Mouse (Mus musculus): Measurements from ENCODE around the gene Car7. TPM values are rescaled to one million over a fixed set of nuclear protein-coding genes. Genes with fewer than 3 reads are reported as not detected.
"Not testable (repeated sequence)": the region's sequence is repeated elsewhere in the genome, so short reads cannot be mapped to it uniquely, and the experiment has no call there.

Car7 gene
- polyA plus RNA-seq, 1 experiment from 2014 or later = 0.90 TPM

DNA sequence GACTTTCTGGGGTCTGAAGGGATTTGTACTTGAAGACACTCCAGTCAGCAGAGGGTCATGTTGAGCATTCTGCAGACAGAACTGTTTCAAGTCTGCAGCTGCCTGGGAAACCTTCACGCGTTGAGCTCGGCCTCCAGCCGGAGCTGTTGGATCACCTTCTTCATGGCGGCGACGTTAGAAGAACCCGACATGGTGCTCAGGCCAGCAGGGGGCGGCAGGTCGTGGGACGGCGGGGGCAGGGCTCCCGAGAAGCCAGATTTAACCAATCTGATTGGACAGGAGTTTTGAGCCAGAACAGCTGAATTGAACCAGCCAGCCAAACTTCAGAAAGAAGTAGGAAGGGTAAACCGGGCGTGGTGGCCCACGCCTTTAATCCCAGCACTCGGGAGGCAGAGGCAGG, 43.1 kb downstream of the Car7 start:
- not testable (repeated sequence) for H3K4me3 ChIP-seq
- WGBS = 78% methylated on average over 17 of the region's 17 CpGs

DNA sequence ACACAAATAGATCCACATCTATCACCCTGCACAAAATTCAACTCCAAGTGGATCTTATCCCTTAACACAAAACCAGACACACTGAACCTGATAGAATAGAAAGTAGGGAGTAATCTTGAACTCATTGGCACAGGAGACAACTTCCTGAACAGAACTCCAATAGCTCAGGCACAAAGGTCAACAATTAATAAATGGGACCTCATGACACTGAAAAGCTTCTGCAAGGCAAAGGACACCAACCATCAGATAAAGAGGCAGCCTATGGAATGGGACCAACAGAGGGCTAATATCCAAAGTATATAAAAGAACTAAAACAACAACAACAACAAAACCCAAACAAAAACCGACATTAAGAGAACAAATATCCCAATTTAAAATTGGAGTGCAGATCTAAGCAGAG, 50.0 kb downstream of the Car7 start:
- H3K27ac ChIP-seq = no peak overlapping the region
- no peaks in the 10 kb centered on the region for H3K4me1 ChIP-seq (replicated peaks)
- DNase-seq (ENCODE audit: low spot score) = no peak
- no peaks in the 10 kb centered on the region for H3K36me3 ChIP-seq
- H3K4me3 ChIP-seq = no peak overlapping the region
- no peaks in the 10 kb centered on the region for H3K27me3 ChIP-seq (ENCODE audit: insufficient read depth, poor library complexity, severe bottlenecking)
- peaks cover 8% of the 10 kb centered on the region; the same call in 1 of the 2 replicates for H3K9me3 ChIP-seq
- 64% methylated on average over 1 of the region's 1 CpGs for WGBS

More for the DNA sequence above, 43.1 kb downstream of the Car7 start:
- not testable (repeated sequence) for H3K27me3 ChIP-seq (ENCODE audit: insufficient read depth, poor library complexity, severe bottlenecking); H3K36me3 ChIP-seq; H3K4me1 ChIP-seq (replicated peaks); H3K27ac ChIP-seq; DNase-seq (ENCODE audit: low spot score); H3K9me3 ChIP-seq

GRCm38 (mm10) chr8:104590284-104590683, 55.8 kb downstream of the Car7 start:
- peaks cover 17% of the 10 kb centered on the region for H3K4me1 ChIP-seq (replicated peaks)

GRCm38 (mm10) chr8:104591133-104591834, 56.8 kb downstream of the Car7 start, which contains the start of gene Pdp2:
Pdp2 (plus strand) TSS chr8:104591451.
- Histone ChIP-seq H3K27ac (peak within 1 kb of the TSS; percentile 93), H3K27me3 (ENCODE audit: insufficient read depth, poor library complexity, severe bottlenecking) (no peaks in the 10 kb centered on the region), H3K4me3 (peak within 1 kb of the TSS; percentile 84), H3K36me3 (peaks cover 30% of the 10 kb centered on the region), H3K9me3 (no peaks in the 10 kb centered on the region), H3K4me1 (replicated peaks) (peaks cover 17% of the 10 kb centered on the region)
- WGBS = under 1% methylated on average over 44 of the region's 44 CpGs
- DNase-seq (ENCODE audit: low spot score) = peak; percentile 90

More at GRCm38 (mm10) chr8:104590284-104590683, 55.8 kb downstream of the Car7 start:
- no peak overlapping the region for H3K27ac ChIP-seq
- peaks cover 20% of the 10 kb centered on the region for H3K36me3 ChIP-seq
- DNase-seq (ENCODE audit: low spot score) = no peak
- no peaks in the 10 kb centered on the region for H3K9me3 ChIP-seq
- WGBS = 91% methylated on average over 3 of the region's 3 CpGs
- H3K4me3 ChIP-seq = no peak overlapping the region
- H3K27me3 ChIP-seq (ENCODE audit: insufficient read depth, poor library complexity, severe bottlenecking) = no peaks in the 10 kb centered on the region

- H3K4me3 ChIP-seq = peak overlapping the region; percentile 84
- H3K36me3 ChIP-seq = peaks cover 36% of the 10 kb centered on the region
- H3K27me3 ChIP-seq (ENCODE audit: insufficient read depth, poor library complexity, severe bottlenecking) = no peaks in the 10 kb centered on the region
- 6% methylated on average over 9 of the region's 9 CpGs for WGBS
- peak overlapping the region; percentile 93 for H3K27ac ChIP-seq
- DNase-seq (ENCODE audit: low spot score) = no peak
- H3K9me3 ChIP-seq = no peaks in the 10 kb centered on the region
- peaks cover 17% of the 10 kb centered on the region for H3K4me1 ChIP-seq (replicated peaks)
These were observed 57.4 kb downstream of the Car7 start for GRCm38 (mm10) chr8:104591856-104592255.

- H3K27ac ChIP-seq = no peak overlapping the region
- 80% methylated on average over 6 of the region's 6 CpGs for WGBS
- H3K27me3 ChIP-seq (ENCODE audit: insufficient read depth, poor library complexity, severe bottlenecking) = no peaks in the 10 kb centered on the region
- H3K36me3 ChIP-seq = peaks cover 41% of the 10 kb centered on the region
- peak overlapping the region; percentile 84 for H3K4me3 ChIP-seq
- no peaks in the 10 kb centered on the region for H3K9me3 ChIP-seq
- H3K4me1 ChIP-seq (replicated peaks) = peaks cover 17% of the 10 kb centered on the region
- no peak for DNase-seq (ENCODE audit: low spot score)
These were observed 58.1 kb downstream of the Car7 start for GRCm38 (mm10) chr8:104592566-104592965.

DNA sequence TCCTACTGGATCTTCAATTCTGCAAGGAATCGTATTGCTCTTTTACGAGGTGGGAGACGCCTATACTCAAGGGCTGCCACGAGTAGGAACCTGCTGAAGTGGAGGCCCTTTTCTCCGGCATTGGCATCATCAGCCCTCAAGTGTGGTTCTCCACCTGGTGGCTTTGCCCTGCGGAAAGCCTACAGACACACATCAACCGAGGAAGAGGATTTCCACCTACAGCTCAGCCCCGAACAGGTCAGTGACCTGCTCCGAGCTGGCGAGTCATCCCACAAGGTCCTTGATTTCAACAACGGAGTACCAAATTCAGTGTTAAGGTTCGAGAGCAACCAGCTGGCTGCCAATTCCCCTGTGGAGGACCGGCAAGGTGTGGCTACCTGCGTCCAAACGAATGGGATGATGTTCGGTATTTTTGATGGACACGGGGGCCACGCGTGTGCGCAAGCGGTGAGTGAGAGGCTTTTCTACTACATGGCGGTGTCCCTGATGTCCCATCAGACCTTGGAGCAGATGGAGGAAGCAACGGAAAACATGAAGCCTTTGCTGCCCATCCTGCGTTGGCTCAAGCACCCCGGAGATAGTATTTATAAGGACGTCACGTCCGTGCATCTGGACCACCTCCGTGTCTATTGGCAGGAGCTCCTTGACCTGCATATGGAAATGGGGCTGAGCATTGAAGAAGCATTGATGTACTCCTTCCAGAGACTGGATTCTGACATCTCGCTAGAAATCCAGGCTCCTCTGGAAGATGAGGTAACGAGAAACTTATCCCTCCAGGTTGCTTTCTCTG, 59.2 kb downstream of the Car7 start:
- Histone ChIP-seq H3K4me3 (no peak overlapping the region), H3K27ac (no peak overlapping the region), H3K27me3 (ENCODE audit: insufficient read depth, poor library complexity, severe bottlenecking) (no peaks in the 10 kb centered on the region), H3K9me3 (no peaks in the 10 kb centered on the region), H3K36me3 (peaks cover 46% of the 10 kb centered on the region), H3K4me1 (replicated peaks) (peaks cover 17% of the 10 kb centered on the region)
- WGBS = 95% methylated on average over 31 of the region's 31 CpGs
- DNase-seq (ENCODE audit: low spot score) = no peak

DNA sequence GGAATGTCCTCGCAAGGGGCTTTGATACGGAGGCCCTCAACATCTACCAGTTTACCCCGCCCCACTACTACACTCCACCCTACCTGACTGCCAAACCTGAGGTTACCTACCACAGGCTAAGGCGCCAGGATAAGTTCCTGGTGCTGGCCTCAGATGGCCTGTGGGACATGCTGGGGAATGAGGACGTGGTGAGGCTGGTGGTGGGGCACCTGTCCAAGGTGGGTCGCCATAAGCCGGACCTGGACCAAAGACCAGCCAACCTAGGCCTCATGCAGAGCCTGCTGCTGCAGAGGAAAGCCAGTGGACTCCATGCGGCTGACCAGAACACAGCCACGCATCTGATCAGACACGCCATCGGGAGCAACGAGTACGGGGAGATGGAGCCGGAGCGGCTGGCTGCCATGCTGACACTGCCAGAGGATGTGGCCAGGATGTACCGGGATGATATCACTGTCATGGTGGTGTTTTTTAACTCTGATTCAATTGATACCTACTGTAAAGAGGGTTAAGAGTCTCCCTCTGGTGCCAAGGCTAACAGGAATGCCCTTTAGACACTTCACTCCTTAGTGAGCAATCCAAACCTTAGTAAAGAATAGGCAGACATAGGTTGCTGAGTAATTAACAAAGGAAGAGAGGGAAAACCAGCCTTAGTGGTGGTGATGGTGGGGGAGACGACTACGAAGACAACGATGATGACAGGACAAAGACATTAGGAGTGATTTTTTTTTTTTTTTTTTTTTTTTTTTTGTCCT, 60.3 kb downstream of the Car7 start:
- Histone ChIP-seq H3K4me3 (no peak overlapping the region), H3K36me3 (peaks cover 46% of the 10 kb centered on the region), H3K27ac (no peak overlapping the region), H3K4me1 (replicated peaks) (peaks cover 17% of the 10 kb centered on the region), H3K27me3 (ENCODE audit: insufficient read depth, poor library complexity, severe bottlenecking) (no peaks in the 10 kb centered on the region), H3K9me3 (no peaks in the 10 kb centered on the region)
- no peak for DNase-seq (ENCODE audit: low spot score)
- WGBS = 95% methylated on average over 19 of the region's 19 CpGs

- Histone ChIP-seq H3K27ac (no peak overlapping the region), H3K27me3 (ENCODE audit: insufficient read depth, poor library complexity, severe bottlenecking) (peaks cover under 1% of the 10 kb centered on the region; the same call in 1 of the 2 replicates), H3K9me3 (no peaks in the 10 kb centered on the region), H3K4me1 (replicated peaks) (peaks cover 13% of the 10 kb centered on the region), H3K36me3 (peaks cover 46% of the 10 kb centered on the region), H3K4me3 (no peak overlapping the region)
- no peak for DNase-seq (ENCODE audit: low spot score)
- 89% methylated on average over 21 of the region's 21 CpGs for WGBS
These were observed 61.5 kb downstream of the Car7 start for GRCm38 (mm10) chr8:104595773-104596536.

DNA sequence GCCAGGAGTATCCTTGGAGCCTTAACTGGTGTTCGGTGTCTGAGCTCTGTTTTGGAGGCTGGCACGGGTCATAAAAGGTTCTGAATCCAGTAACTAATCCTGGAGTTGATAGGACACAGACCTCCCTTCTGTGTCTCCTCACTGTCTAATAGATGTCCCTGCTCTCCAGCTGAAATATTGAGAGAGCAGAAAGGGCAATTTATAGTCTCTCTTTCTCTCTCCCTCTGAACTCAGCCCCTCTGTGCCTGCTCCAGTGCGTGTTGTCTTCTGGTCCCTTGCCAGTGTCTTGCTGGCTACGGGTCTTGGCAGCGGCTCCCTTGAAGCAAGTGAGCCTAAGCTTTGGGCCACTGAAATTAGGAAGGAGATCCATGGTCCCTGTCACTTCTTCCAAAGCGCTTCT, 63.2 kb downstream of the Car7 start:
- no peak overlapping the region for H3K4me3 ChIP-seq
- no peak overlapping the region for H3K27ac ChIP-seq
- no peak for DNase-seq (ENCODE audit: low spot score)
- H3K9me3 ChIP-seq = no peaks in the 10 kb centered on the region
- peaks cover 46% of the 10 kb centered on the region for H3K36me3 ChIP-seq
- H3K27me3 ChIP-seq (ENCODE audit: insufficient read depth, poor library complexity, severe bottlenecking) = peaks cover 7% of the 10 kb centered on the region; the same call in 1 of the 2 replicates
- peaks cover 17% of the 10 kb centered on the region for H3K4me1 ChIP-seq (replicated peaks)
- 90% methylated on average over 6 of the region's 6 CpGs for WGBS

DNA sequence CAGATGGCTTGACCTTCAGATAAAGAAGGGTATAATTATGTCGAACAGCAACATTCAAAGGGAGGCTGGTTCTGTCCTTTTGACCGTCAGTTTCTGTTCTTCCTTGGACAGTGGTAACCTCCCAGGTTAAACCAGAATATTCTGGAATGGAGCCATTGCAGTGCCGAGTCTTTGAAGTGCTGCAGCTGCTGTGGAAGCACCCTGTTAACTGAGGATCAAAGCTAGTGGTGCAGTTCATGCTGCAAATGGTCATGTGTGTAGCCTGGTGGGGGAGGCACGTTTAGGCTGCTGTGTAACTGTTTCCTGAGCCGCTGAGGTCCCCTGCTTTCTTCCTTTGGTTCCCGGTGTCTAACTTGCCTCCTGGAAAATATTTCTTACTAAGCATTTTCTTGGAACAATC, 64.0 kb downstream of the Car7 start:
- H3K4me1 ChIP-seq (replicated peaks) = peaks cover 20% of the 10 kb centered on the region
- H3K9me3 ChIP-seq = no peaks in the 10 kb centered on the region
- H3K4me3 ChIP-seq = no peak overlapping the region
- WGBS = 74% methylated on average over 6 of the region's 6 CpGs
- H3K27me3 ChIP-seq (ENCODE audit: insufficient read depth, poor library complexity, severe bottlenecking) = peaks cover 7% of the 10 kb centered on the region; the same call in 1 of the 2 replicates
- H3K27ac ChIP-seq = no peak overlapping the region
- H3K36me3 ChIP-seq = peaks cover 43% of the 10 kb centered on the region
- no peak for DNase-seq (ENCODE audit: low spot score)

Measured in hindbrain, embryonic 10.5 days (tissue).